In the genomic region with DNA sequence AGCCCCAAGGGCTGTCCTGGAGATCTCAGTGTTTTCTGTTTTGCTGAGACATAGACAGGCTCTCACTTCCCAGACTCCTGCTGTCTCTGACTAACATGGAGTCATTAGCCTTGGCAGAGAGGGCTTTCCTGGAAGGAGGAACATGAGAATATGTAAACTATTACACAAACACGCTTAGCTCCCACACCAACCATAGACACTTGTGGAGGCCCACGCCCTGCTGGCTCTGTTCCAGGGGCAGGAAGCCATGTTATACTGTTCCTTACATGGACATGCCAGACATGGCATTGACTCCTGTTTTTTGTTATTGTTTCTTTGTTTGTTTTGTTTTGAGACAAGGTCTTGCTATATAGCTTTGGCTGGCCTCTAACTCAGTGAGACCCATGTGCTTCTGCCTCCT, we compare ENCODE assay signal across 22 mouse cellular contexts.
"Had no signal": no experiment of that assay in that cellular context is flagged by ENCODE, and none has a peak within 500 bp of the region (broad histone marks: within the 10 kb centered on the region; RNA-seq: fewer than 3 reads in every experiment).

No protein-coding gene starts in this region.

- H3K27ac ChIP-seq: intestine, embryonic 15.5 days; limb, embryonic 10.5 days; limb, embryonic 13.5 days; liver, embryonic 12.5 days; liver, embryonic 15.5 days; macrophage; midbrain, embryonic 12.5 days; midbrain, embryonic 15.5 days; neural tube, embryonic 12.5 days; neural tube, embryonic 15.5 days; stomach, embryonic 15.5 days had no signal

- H3K27me3 ChIP-seq: intestine, embryonic 15.5 days; limb, embryonic 13.5 days; liver, embryonic 12.5 days; liver, embryonic 15.5 days; midbrain, embryonic 12.5 days; midbrain, embryonic 15.5 days; neural tube, embryonic 12.5 days; neural tube, embryonic 15.5 days; stomach, embryonic 15.5 days had no signal

- ATAC-seq: intestine, embryonic 15.5 days; liver, embryonic 12.5 days; midbrain, embryonic 15.5 days had no signal

- H3K4me3 ChIP-seq: intestine, embryonic 15.5 days; limb, embryonic 10.5 days; limb, embryonic 13.5 days; liver, embryonic 12.5 days; liver, embryonic 15.5 days; midbrain, embryonic 12.5 days; midbrain, embryonic 15.5 days; neural tube, embryonic 12.5 days; neural tube, embryonic 15.5 days; stomach, embryonic 15.5 days had no signal

- H3K36me3 ChIP-seq: intestine, embryonic 15.5 days; limb, embryonic 10.5 days; limb, embryonic 13.5 days; liver, embryonic 12.5 days; liver, embryonic 15.5 days; midbrain, embryonic 12.5 days; midbrain, embryonic 15.5 days; neural tube, embryonic 12.5 days; neural tube, embryonic 15.5 days; stomach, embryonic 15.5 days had no signal

- DNase-seq: kidney, adult 18-20 months; kidney, adult 9 months; kidney, postnatal 14 days; kidney, postnatal 4 days; liver; lung, embryonic 14.5 days; retina, postnatal 1 day; right cerebral cortex, postnatal 25 days; spleen, adult 18-20 months; thymus, adult 18-20 months; thymus, postnatal 4 days had no signal

- H3K4me2 ChIP-seq: intestine, embryonic 15.5 days; limb, embryonic 13.5 days; liver, embryonic 12.5 days; liver, embryonic 15.5 days; lung, embryonic 14.5 days; midbrain, embryonic 12.5 days; midbrain, embryonic 15.5 days; neural tube, embryonic 12.5 days; neural tube, embryonic 15.5 days; stomach, embryonic 15.5 days had no signal

- H3K9ac ChIP-seq: intestine, embryonic 15.5 days; limb, embryonic 13.5 days; liver, embryonic 12.5 days; liver, embryonic 15.5 days; lung, embryonic 14.5 days; midbrain, embryonic 12.5 days; midbrain, embryonic 15.5 days; neural tube, embryonic 12.5 days; neural tube, embryonic 15.5 days; stomach, embryonic 15.5 days had no signal

- H3K4me1 ChIP-seq: intestine, embryonic 15.5 days; limb, embryonic 10.5 days; limb, embryonic 13.5 days; midbrain, embryonic 12.5 days; midbrain, embryonic 15.5 days; neural tube, embryonic 12.5 days; neural tube, embryonic 15.5 days; stomach, embryonic 15.5 days had no signal

- H3K9me3 ChIP-seq: intestine, embryonic 15.5 days; limb, embryonic 10.5 days; liver, embryonic 12.5 days; liver, embryonic 15.5 days; midbrain, embryonic 15.5 days; neural tube, embryonic 12.5 days; neural tube, embryonic 15.5 days; stomach, embryonic 15.5 days had no signal
